ENCODE assay signal across 20 mouse cellular contexts in genomic region chr2:51584050-51585046, GRCm38 (mm10). TPM values are rescaled to one million over a fixed set of nuclear protein-coding genes. Genes with fewer than 3 reads are reported as not detected.
DNase-seq lines count a peak whose midpoint lies in the region; ATAC-seq and TF ChIP-seq lines count a peak whose summit lies in the region.
"Had no signal": no experiment of that assay in that cellular context is flagged by ENCODE, and none has a peak within 500 bp of the region (broad histone marks: within the 10 kb centered on the region; RNA-seq: fewer than 3 reads in every experiment).

No protein-coding gene starts in this region.

- no peaks in the 10 kb centered on the region for H3K36me3 ChIP-seq in forebrain, embryonic 15.5 days
- H3K36me3 ChIP-seq in hindbrain, postnatal 0 days (ENCODE audit: insufficient read depth, low read length), result no peaks in the 10 kb centered on the region
- H3K36me3 ChIP-seq: stomach, embryonic 15.5 days had no signal

- 19% methylated on average over 9 of the region's 9 CpGs for WGBS in forebrain, embryonic 15.5 days
- 30% methylated on average over 9 of the region's 9 CpGs for WGBS in hindbrain, postnatal 0 days

- H3K27ac ChIP-seq in forebrain, embryonic 15.5 days (replicated peaks), result no peak overlapping the region
- H3K27ac ChIP-seq in hindbrain, postnatal 0 days, result no peak overlapping the region
- H3K27ac ChIP-seq: gastrocnemius, adult 2 months; heart, adult 2 months; kidney, postnatal 0 days; stomach, embryonic 15.5 days had no signal

- no peak for TF ChIP-seq CTCF in brain, embryonic 14.5 days (IDR thresholded peaks at IDR 0.05; ENCODE audit: borderline replicate concordance, extremely low read depth, insufficient read depth, insufficient read length)
- no peak for TF ChIP-seq CTCF in hindbrain, postnatal 0 days (IDR thresholded peaks at IDR 0.05; ENCODE audit: low read depth)

- H3K4me1 ChIP-seq in forebrain, embryonic 15.5 days, result peaks cover 9% of the 10 kb centered on the region; the same call in 1 of the 2 replicates
- 0 out of 2 replicates have a peak, but pooled peaks cover 4% of the 10 kb centered on the region for H3K4me1 ChIP-seq in hindbrain, postnatal 0 days (ENCODE audit: insufficient read depth, low read length)
- H3K4me1 ChIP-seq: stomach, embryonic 15.5 days had no signal

- H3K4me2 ChIP-seq in forebrain, embryonic 15.5 days (replicated peaks), result no peak overlapping the region
- H3K4me2 ChIP-seq in hindbrain, postnatal 0 days (ENCODE audit: low read depth, low read length), result no peak overlapping the region
- H3K4me2 ChIP-seq: stomach, embryonic 15.5 days had no signal

- peak; percentile 64; the same call in 1 of the 2 replicates for ATAC-seq in forebrain, embryonic 15.5 days (replicated peaks)
- ATAC-seq in hindbrain, postnatal 0 days, result no peak
- no peak for ATAC-seq in inflammation-experienced regulatory T-cells, adult 6 months
- no peak for ATAC-seq in megakaryocyte, adult 5-6 weeks (ENCODE audit: poor library complexity, severe bottlenecking)

- H3K9me3 ChIP-seq in forebrain, embryonic 15.5 days, result no peaks in the 10 kb centered on the region
- no peaks in the 10 kb centered on the region for H3K9me3 ChIP-seq in hindbrain, postnatal 0 days (ENCODE audit: low read length)
- H3K9me3 ChIP-seq: stomach, embryonic 15.5 days had no signal

- TF ChIP-seq POLR2A in brain, embryonic 14.5 days (IDR thresholded peaks at IDR 0.05; ENCODE audit: borderline replicate concordance, extremely low read depth, insufficient read depth, insufficient read length, poor library complexity, severe bottlenecking), result no peak

- DNase-seq in embryo, embryonic 10 days (ENCODE audit: low spot score), result peak; percentile 31
- DNase-seq in embryo, embryonic 9.5 days (ENCODE audit: extremely low spot score), result no peak
- peak; percentile 87 for DNase-seq in brain, embryonic 14.5 days (ENCODE audit: low read depth)
- peak; percentile 25 for DNase-seq in hindbrain, postnatal 0 days (ENCODE audit: low spot score)
- DNase-seq in layer of hippocampus, postnatal 14 days (ENCODE audit: low spot score in 2 of 2), result no peak
- DNase-seq: adrenal gland, postnatal 10 days; cerebellum, adult 8-10 months; gastrocnemius, adult 2 months; heart, adult 2 months; lung, adult 2 months; thymus, postnatal 14 days had no signal

- H3K9ac ChIP-seq in forebrain, embryonic 15.5 days (replicated peaks), result no peak overlapping the region
- H3K9ac ChIP-seq in hindbrain, postnatal 0 days (replicated peaks; ENCODE audit: low read length), result no peak overlapping the region
- H3K9ac ChIP-seq: stomach, embryonic 15.5 days had no signal

- no peaks in the 10 kb centered on the region for H3K27me3 ChIP-seq in forebrain, embryonic 15.5 days
- H3K27me3 ChIP-seq in hindbrain, postnatal 0 days (ENCODE audit: insufficient read depth, low read length), result no peaks in the 10 kb centered on the region
- H3K27me3 ChIP-seq: stomach, embryonic 15.5 days had no signal

- no peak overlapping the region for H3K4me3 ChIP-seq in forebrain, embryonic 15.5 days
- no peak overlapping the region for H3K4me3 ChIP-seq in hindbrain, postnatal 0 days (ENCODE audit: low read length)
- H3K4me3 ChIP-seq: gastrocnemius, adult 2 months; heart, adult 2 months; stomach, embryonic 15.5 days had no signal

RNA-seq across cellular contexts. Expression of gene Tas2r134, which starts 43.0 kb away (rescaled TPM):
- not detected in 2 replicates for polyA plus RNA-seq in brain, embryonic 14.5 days (2012; rRNA removed)
- not detected in 2 replicates for polyA plus RNA-seq in forebrain, embryonic 15.5 days (2015; fragmentation: Nextera tagmentation; extraction: Ambion mirVana)
- total RNA-seq in hindbrain, postnatal 0 days (2014; rRNA removed), result not detected in 2 replicates
- polyA plus RNA-seq in hindbrain, postnatal 0 days (2015; fragmentation: Nextera tagmentation; extraction: Ambion mirVana), result not detected in 2 replicates
- not detected for polyA plus RNA-seq in inflammation-experienced regulatory T-cells, adult 6 months (2017; shearing (Covaris generic))
- not detected for total RNA-seq in layer of hippocampus, postnatal 14 days (2021)
- not detected in 2 replicates for total RNA-seq in megakaryocyte, adult 5-6 weeks (2015)
- total RNA-seq in megakaryocyte, adult 5-6 weeks (2017), result not detected in 2 replicates
- total RNA-seq: adrenal gland, postnatal 10 days; gastrocnemius, adult 2 months; heart, adult 2 months; liver, adult 2 months had no signal
- polyA plus RNA-seq: cortical plate, adult 2 months; heart, adult 2 months; heart, postnatal 0 days; intestine, embryonic 14.5 days; kidney, postnatal 0 days; liver, adult 2 months; lung, adult 2 months; stomach, embryonic 15.5 days had no signal

Comparison
In these comparisons a context has a peak if more than half of its experiments do, and no peak if none do; other contexts are left out.
1. DNase-seq: peak in embryo, embryonic 10 days (single experiment), brain, embryonic 14.5 days (single experiment) and hindbrain, postnatal 0 days (single experiment); none in embryo, embryonic 9.5 days (single experiment) and layer of hippocampus, postnatal 14 days (0 of 2).